8 mouse cellular contexts compared by ENCODE assay signal in genomic region chr1:89876346-89877072, GRCm38 (mm10). TPM values are rescaled to one million over a fixed set of nuclear protein-coding genes. Genes with fewer than 3 reads are reported as not detected.
A peak's percentile ranks its signal among the peaks of the same experiment; 100 is the strongest.
DNase-seq lines count a peak whose midpoint lies in the region; ATAC-seq lines count a peak whose summit lies in the region.

No protein-coding gene starts in this region.

- H3K27ac ChIP-seq in heart, embryonic 11.5 days (ENCODE audit: low read depth, low read length) = no peak overlapping the region
- peak overlapping the region; percentile 7; the same call in 1 of the 2 replicates for H3K27ac ChIP-seq in midbrain, embryonic 12.5 days (replicated peaks)

- H3K27me3 ChIP-seq in heart, embryonic 11.5 days (ENCODE audit: control insufficient read depth, insufficient read depth, low read length) = no peaks in the 10 kb centered on the region
- H3K27me3 ChIP-seq in midbrain, embryonic 12.5 days = peaks cover 37% of the 10 kb centered on the region

- H3K4me2 ChIP-seq in heart, embryonic 11.5 days = no peak overlapping the region
- peak overlapping the region; percentile 1; the same call in 1 of the 2 replicates for H3K4me2 ChIP-seq in midbrain, embryonic 12.5 days (replicated peaks)

- H3K9me3 ChIP-seq in heart, embryonic 11.5 days (replicated peaks; ENCODE audit: control insufficient read depth, low read length) = no peaks in the 10 kb centered on the region
- no peaks in the 10 kb centered on the region for H3K9me3 ChIP-seq in midbrain, embryonic 12.5 days

- peak; percentile 98 for DNase-seq in heart, adult 11 months
- DNase-seq in embryo, embryonic 11 days = peak; percentile 67
- DNase-seq in kidney, adult 18-20 months = peak; percentile 44
- DNase-seq in cerebellum, adult 18-20 months = no peak
- DNase-seq in ovary, adult 18-20 months (ENCODE audit: low spot score) = no peak
- no peak for DNase-seq in thymus, postnatal 25 days

- H3K36me3 ChIP-seq in heart, embryonic 11.5 days (ENCODE audit: control insufficient read depth, insufficient read depth, low read length) = no peaks in the 10 kb centered on the region
- no peaks in the 10 kb centered on the region for H3K36me3 ChIP-seq in midbrain, embryonic 12.5 days

- no peak overlapping the region for H3K9ac ChIP-seq in heart, embryonic 11.5 days (ENCODE audit: low read depth, low read length)
- H3K9ac ChIP-seq in midbrain, embryonic 12.5 days (replicated peaks) = no peak overlapping the region

- H3K4me3 ChIP-seq in heart, embryonic 11.5 days (ENCODE audit: low read depth, low read length) = no peak overlapping the region
- H3K4me3 ChIP-seq in midbrain, embryonic 12.5 days = no peak overlapping the region

- H3K4me1 ChIP-seq in heart, embryonic 11.5 days (ENCODE audit: control insufficient read depth, insufficient read depth, low read length) = no peaks in the 10 kb centered on the region
- H3K4me1 ChIP-seq in midbrain, embryonic 12.5 days = peaks cover 40% of the 10 kb centered on the region

- 37% methylated on average over 5 of the region's 5 CpGs for WGBS in heart, embryonic 11.5 days (ENCODE audit: insufficient replicate concordance)
- 6% methylated on average over 5 of the region's 5 CpGs for WGBS in midbrain, embryonic 12.5 days

- ATAC-seq in heart, embryonic 11.5 days (replicated peaks; ENCODE audit: insufficient number of reproducible peaks, low FRiP score, low TSS enrichment) = no peak
- peak; percentile 60; the same call in 1 of the 2 replicates for ATAC-seq in midbrain, embryonic 12.5 days (ENCODE audit: low FRiP score, low read depth)

RNA-seq across cellular contexts. Expression of gene Gbx2, which starts 54.5 kb away (rescaled TPM):
- 0.17 and 0.39 TPM in 2 replicates for polyA plus RNA-seq in heart, embryonic 11.5 days (2014; fragmentation: Nextera tagmentation; extraction: Ambion mirVana)
- 29.7 and 39.2 TPM in 2 replicates for polyA plus RNA-seq in midbrain, embryonic 12.5 days (2016; fragmentation: Nextera tagmentation; extraction: Ambion mirVana)

Comparison
In these comparisons a context has a peak if more than half of its experiments do, and no peak if none do; other contexts are left out.
1. DNase-seq: peak in heart, adult 11 months (single experiment), embryo, embryonic 11 days (single experiment) and kidney, adult 18-20 months (single experiment); none in cerebellum, adult 18-20 months (0 of 2), ovary, adult 18-20 months (single experiment) and thymus, postnatal 25 days (single experiment).
2. RNA of gene Gbx2, which starts 54.5 kb away (polyA plus RNA-seq): 29.7 to 39.2 TPM in midbrain, embryonic 12.5 days; 0.17 to 0.39 TPM in heart, embryonic 11.5 days; every median in the first group is over 10 times any median in the second.